ENCODE assay signal across 8 mouse cellular contexts in the genomic region with DNA sequence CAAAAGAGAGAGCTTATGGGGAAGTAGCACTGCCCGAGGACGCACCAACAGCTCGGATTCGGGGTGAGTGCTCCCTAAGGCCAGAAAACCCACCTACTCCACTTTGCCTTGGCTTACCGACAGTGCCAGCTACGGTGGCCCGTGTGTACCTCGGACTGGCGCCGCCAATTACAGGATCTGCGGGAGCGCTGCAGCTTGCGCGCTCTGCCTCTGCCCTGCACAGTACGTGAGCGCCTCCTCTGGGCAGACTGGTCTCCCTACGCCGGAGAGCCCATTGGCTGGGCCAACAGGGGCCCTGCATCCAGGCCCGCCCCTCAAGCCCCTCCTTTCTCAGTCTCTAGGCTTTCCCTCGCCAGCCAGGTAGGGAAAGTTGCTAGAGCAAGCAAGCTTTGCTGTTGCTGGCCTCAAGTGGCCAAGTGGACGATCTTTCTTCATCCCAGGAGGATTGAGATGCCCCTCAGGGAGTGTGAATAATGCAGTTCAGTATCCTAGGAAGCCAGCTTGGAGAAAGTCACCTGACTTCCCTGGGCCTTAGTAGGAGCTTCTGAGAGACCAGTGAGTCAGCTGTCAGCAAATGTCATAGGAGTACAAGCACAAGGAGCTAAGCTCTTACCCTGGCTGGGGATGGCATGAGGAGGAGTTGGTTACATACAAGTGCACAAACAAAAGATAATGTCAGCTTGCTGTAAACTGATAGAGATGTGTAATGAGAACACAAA. TPM values are rescaled to one million over a fixed set of nuclear protein-coding genes. Genes with fewer than 3 reads are reported as not detected.
A peak's percentile ranks its signal among the peaks of the same experiment; 100 is the strongest.
DNase-seq lines count a peak whose midpoint lies in the region; ATAC-seq and TF ChIP-seq lines count a peak whose summit lies in the region.

A gene (minus strand): TSS at position 224 of the 719 bp plus-strand sequence.

- H3K4me3 ChIP-seq in cortical plate, adult 2 months (ENCODE audit: insufficient read depth, low read length), result peak within 1 kb of the TSS; percentile 58

- peak; percentile 74 to 77 for DNase-seq in adrenal gland, adult 18-20 months (ENCODE audit: low spot score in 2 of 2)
- peak; percentile 83 for DNase-seq in gastrocnemius, postnatal 14 days
- DNase-seq in induced T-regulatory cell, adult 2 months (ENCODE audit: low read depth), result peak; percentile 35
- peak; percentile 79 to 94 for DNase-seq in left cerebral cortex, adult 8-10 months (ENCODE audit: low spot score in 2 of 2)
- peak; percentile 96 to 97 for DNase-seq in right cerebral cortex, postnatal 10 days (ENCODE audit: low spot score in 2 of 2)
- peak; percentile 79 for DNase-seq in urinary bladder, postnatal 25 days (ENCODE audit: low spot score)

- TF ChIP-seq POLR2A in cortical plate, adult 2 months (IDR thresholded peaks at IDR 0.05; ENCODE audit: extremely low read depth, insufficient read depth, low read length), result peak; percentile 86; the same call in 1 of the 2 replicates

- no peak within 1 kb of the TSS for H3K27ac ChIP-seq in cortical plate, adult 2 months (ENCODE audit: insufficient read depth, low read length)

- intact Hi-C loops in gastrocnemius, postnatal 14 days (cut with DNase I; ENCODE audit: low total_unique reads), result no loop called here

- peak; percentile 86 for TF ChIP-seq CTCF in cortical plate, adult 2 months (IDR thresholded peaks at IDR 0.05; ENCODE audit: extremely low read depth, insufficient read depth, low read length)

- ATAC-seq in megakaryocyte, adult 5-6 weeks (ENCODE audit: poor library complexity, severe bottlenecking), result peak; percentile 88

- peaks cover 8% of the 10 kb centered on the region; the same call in 1 of the 2 replicates for H3K4me1 ChIP-seq in cortical plate, adult 2 months (ENCODE audit: control insufficient read depth, insufficient read depth, low read length)

RNA-seq across cellular contexts. Expression of the gene that starts here (rescaled TPM):
- total RNA-seq in adrenal gland, adult 18-20 months (2021), result 1 to 10 TPM; 1.6 to 1.9 TPM
- 7.1 and 7.5 TPM in 2 replicates for polyA plus RNA-seq in cortical plate, adult 2 months (2012; rRNA removed)
- total RNA-seq in gastrocnemius, postnatal 14 days (2021), result under 1 TPM; 0.13 to 0.27 TPM
- 10 to 100 TPM; 26.7 to 30.5 (median 29.9) TPM for total RNA-seq in left cerebral cortex, adult 8-10 months (2022)
- total RNA-seq in megakaryocyte, adult 5-6 weeks (2015), result not detected in 2 replicates
- not detected in 2 replicates for total RNA-seq in megakaryocyte, adult 5-6 weeks (2017)

Comparison
In these comparisons a context has a peak if more than half of its experiments do, and no peak if none do; other contexts are left out.
1. RNA of the gene that starts here (total RNA-seq): 26.7 to 30.5 TPM in left cerebral cortex, adult 8-10 months; 1.6 to 1.9 TPM in adrenal gland, adult 18-20 months, 0.13 to 0.27 TPM in gastrocnemius, postnatal 14 days and not detected in megakaryocyte, adult 5-6 weeks; every median in the first group is over 4 times any median in the second.
2. Peak in DNase-seq in gastrocnemius, postnatal 14 days; RNA of the gene not detected or under 1 TPM.
3. Peak in ATAC-seq in megakaryocyte, adult 5-6 weeks; RNA of the gene not detected or under 1 TPM.
4. DNase-seq: peak in every context shown above with its lines; median percentile 96 in right cerebral cortex, postnatal 10 days; 86 in left cerebral cortex, adult 8-10 months; 83 in gastrocnemius, postnatal 14 days; 79 in urinary bladder, postnatal 25 days; 76 in adrenal gland, adult 18-20 months; 35 in induced T-regulatory cell, adult 2 months.